Mouse (Mus musculus) liver, postnatal 0 days (tissue): ENCODE data around the gene Zfp609. TPM values are rescaled to one million over a fixed set of nuclear protein-coding genes. Genes with fewer than 3 reads are reported as not detected.

Source experiments
- ATAC-seq: fragments of 200-750 bp; cut with Nextera tagmentation; 2 replicates; pipeline ENCODE4 v1.8.0; 2017; ENCODE audit warnings: mild to moderate bottlenecking, moderate library complexity
- DNase-seq: peaks from one replicate; pipeline ENCODE4 v3.0.0-alpha.2; 2016
- H3K27ac ChIP-seq: fragments of 300-500 bp; sonication (generic); 2 replicates; pipeline ENCODE4 v1.5.1; 2014; ENCODE audit warnings: antibody characterized with exemption, moderate library complexity, mild to moderate bottlenecking, low read depth
- H3K27me3 ChIP-seq: fragments of 300-500 bp; sonication (generic); 2 replicates; pipeline ENCODE4 v1.6.1; 2014; ENCODE audit warnings: low read length, control low read depth, mixed read lengths; ENCODE audit not compliant: insufficient read depth
- H3K36me3 ChIP-seq: fragments of 300-500 bp; sonication (generic); replicated peaks from 2 replicates; pipeline ENCODE4 v1.6.1; 2014; ENCODE audit warnings: mild to moderate bottlenecking, control low read depth, low read length, moderate library complexity, mixed read lengths; ENCODE audit not compliant: insufficient read depth
- H3K4me1 ChIP-seq: fragments of 300-500 bp; sonication (generic); 2 replicates; pipeline ENCODE4 v1.6.1; 2014; ENCODE audit warnings: antibody characterized with exemption, mild to moderate bottlenecking, control low read depth; ENCODE audit not compliant: insufficient read depth
- H3K4me2 ChIP-seq: fragments of 300-500 bp; sonication (generic); 2 replicates; pipeline ENCODE4 v1.6.1; 2014; ENCODE audit warnings: low read depth, mild to moderate bottlenecking, low read length, moderate library complexity, mixed read lengths
- H3K4me3 ChIP-seq: fragments of 300-500 bp; sonication (generic); 2 replicates; pipeline ENCODE4 v1.5.1; 2014; ENCODE audit warnings: low read depth, low read length
- H3K9ac ChIP-seq: fragments of 300-500 bp; sonication (generic); replicated peaks from 2 replicates; pipeline ENCODE4 v1.6.1; 2014; ENCODE audit warnings: mild to moderate bottlenecking, moderate library complexity
- H3K9me3 ChIP-seq: fragments of 300-500 bp; sonication (generic); 2 replicates; pipeline ENCODE4 v1.6.1; 2016; ENCODE audit warnings: mild to moderate bottlenecking, control low read depth, low read length, mixed read lengths
- CTCF ChIP-seq: sonication (generic); IDR thresholded peaks from 2 replicates; pipeline ENCODE4 v1.5.1; 2016; ENCODE audit warnings: antibody characterized with exemption, low read depth
- EP300 ChIP-seq: IDR thresholded peaks from 2 replicates; pipeline ENCODE4 v1.6.1; 2016; ENCODE audit warnings: antibody characterized with exemption, low read depth, mild to moderate bottlenecking
- WGBS: fragments of 180-500 bp; shearing (Covaris S2); extraction: QIAGEN DNeasy Blood & Tissue Kit; methylation state at CpG from one replicate; pipeline ENCODE4 v1.1.7; 2014; ENCODE audit not compliant: insufficient replicate concordance; 5-methylcytosine and 5-hydroxymethylcytosine counted together
- polyA plus RNA-seq: library from polyadenylated mRNA; unstranded; fragments of >200 nt; fragmentation: Nextera tagmentation; extraction: Ambion mirVana; gene quantifications from 2 replicates; pipeline ENCODE4 v1.2.1, GENCODE M21; 2015

Zfp609 gene
- polyA plus RNA-seq, 1 experiment from 2014 or later = 2.8 TPM

GRCm38 (mm10) chr9:65823716-65824462 lies 3.5 kb downstream of the Zfp609 start:
- no peak overlapping the region for H3K9ac ChIP-seq
- H3K9me3 ChIP-seq = no peaks in the 10 kb centered on the region
- H3K4me1 ChIP-seq = peaks cover 39% of the 10 kb centered on the region
- ATAC-seq (no peak), DNase-seq (no peak)
- 58% methylated on average over 10 of the region's 10 CpGs for WGBS
- no peaks in the 10 kb centered on the region for H3K36me3 ChIP-seq
- H3K4me3 ChIP-seq = no peak overlapping the region
- H3K4me2 ChIP-seq = peak overlapping the region; percentile 24
- H3K27ac ChIP-seq = peak overlapping the region; percentile 53
- TF ChIP-seq CTCF (no peak), EP300 (no peak)
- H3K27me3 ChIP-seq = no peaks in the 10 kb centered on the region

- Histone ChIP-seq H3K9me3 (no peaks in the 10 kb centered on the region), H3K27me3 (no peaks in the 10 kb centered on the region), H3K4me2 (peak overlapping the region; percentile 36; the same call in 1 of the 2 replicates), H3K4me1 (peaks cover 39% of the 10 kb centered on the region), H3K4me3 (no peak overlapping the region), H3K36me3 (no peaks in the 10 kb centered on the region), H3K9ac (no peak overlapping the region), H3K27ac (peak overlapping the region; percentile 86)
- DNase-seq = no peak
- no peak for TF ChIP-seq EP300
- TF ChIP-seq CTCF = no peak
- 58% methylated on average over 4 of the region's 4 CpGs for whole genome bisulfite sequencing
- ATAC-seq = peak; percentile 62
Observed at GRCm38 (mm10) chr9:65822011-65822410, 5.4 kb downstream of the Zfp609 start.

- Histone ChIP-seq H3K4me3 (no peak overlapping the region), H3K27me3 (no peaks in the 10 kb centered on the region), H3K9ac (no peak overlapping the region), H3K4me2 (no peak overlapping the region), H3K36me3 (no peaks in the 10 kb centered on the region; the same call in 1 of the 2 replicates), H3K27ac (no peak overlapping the region), H3K4me1 (peaks cover 29% of the 10 kb centered on the region), H3K9me3 (no peaks in the 10 kb centered on the region)
- no peak for TF ChIP-seq CTCF
- ATAC-seq (no peak), DNase-seq (no peak)
- whole genome bisulfite sequencing = 59% methylated on average over 2 of the region's 2 CpGs
Observed at GRCm38 (mm10) chr9:65820301-65820700, 7.1 kb downstream of the Zfp609 start.

- no peak overlapping the region for H3K4me3 ChIP-seq
- H3K4me1 ChIP-seq = peaks cover 14% of the 10 kb centered on the region
- no peaks in the 10 kb centered on the region for H3K9me3 ChIP-seq
- WGBS = 96% methylated on average over 2 of the region's 2 CpGs
- no peak overlapping the region for H3K27ac ChIP-seq
- no peak for TF ChIP-seq CTCF
- TF ChIP-seq EP300 = no peak
- H3K4me2 ChIP-seq = no peak overlapping the region
- no peak overlapping the region for H3K9ac ChIP-seq
- DNase-seq (no peak), ATAC-seq (no peak)
- no peaks in the 10 kb centered on the region; the same call in 1 of the 2 replicates for H3K36me3 ChIP-seq
- no peaks in the 10 kb centered on the region for H3K27me3 ChIP-seq
Observed at GRCm38 (mm10) chr9:65818402-65818801, 9.0 kb downstream of the Zfp609 start.

GRCm38 (mm10) chr9:65812841-65813240 lies 14.5 kb downstream of the Zfp609 start:
- no peak for ATAC-seq
- H3K4me1 ChIP-seq = peaks cover 10% of the 10 kb centered on the region; the same call in 1 of the 2 replicates
- H3K27me3 ChIP-seq = no peaks in the 10 kb centered on the region
- H3K9ac ChIP-seq = no peak overlapping the region
- DNase-seq = no peak
- TF ChIP-seq EP300 (no peak), CTCF (no peak)
- no peak overlapping the region for H3K4me3 ChIP-seq
- WGBS = 50% methylated on average over 2 of the region's 2 CpGs
- no peaks in the 10 kb centered on the region; the same call in 1 of the 2 replicates for H3K36me3 ChIP-seq
- H3K9me3 ChIP-seq = no peaks in the 10 kb centered on the region
- H3K27ac ChIP-seq = no peak overlapping the region
- no peak overlapping the region for H3K4me2 ChIP-seq

- no peak overlapping the region for H3K9ac ChIP-seq
- H3K4me1 ChIP-seq = peaks cover 8% of the 10 kb centered on the region; the same call in 1 of the 2 replicates
- no peaks in the 10 kb centered on the region; the same call in 1 of the 2 replicates for H3K36me3 ChIP-seq
- DNase-seq (no peak), ATAC-seq (no peak)
- H3K9me3 ChIP-seq = no peaks in the 10 kb centered on the region
- H3K27ac ChIP-seq = no peak overlapping the region
- H3K27me3 ChIP-seq = no peaks in the 10 kb centered on the region
- no peak overlapping the region for H3K4me2 ChIP-seq
- TF ChIP-seq CTCF (no peak), EP300 (no peak)
- H3K4me3 ChIP-seq = no peak overlapping the region
- WGBS = 69% methylated on average over 1 of the region's 1 CpGs
Observed at GRCm38 (mm10) chr9:65811784-65812183, 15.6 kb downstream of the Zfp609 start.
